Mouse (Mus musculus) heart, postnatal 25 days (tissue): ENCODE measurements around the gene Mthfd2l. TPM values are rescaled to one million over a fixed set of nuclear protein-coding genes. Genes with fewer than 3 reads are reported as not detected.

ENCODE experiments used
- DNase-seq: peaks from one replicate; pipeline ENCODE4 v3.0.0; 2022; ENCODE audit warnings: low spot score
- intact Hi-C: fragments of 180-260 bp; cut with DNase I; formaldehyde crosslinking; loops from one replicate; pipeline ENCODE4 v1.15.1; 2025
- total RNA-seq, 2 experiments: library from RNA; stranded (reverse); gene quantifications; 2 replicates each; pipeline ENCODE4 v1.2.3; 2021

The Mthfd2l gene
- total RNA-seq, 2 experiments from 2014 or later = 10.3 to 12.6 TPM

- DNase-seq = no peak
- intact Hi-C loops = no loop called here
These were observed 106.8 kb downstream of the Mthfd2l start for GRCm38 (mm10) chr5:91037756-91038155.

GRCm38 (mm10) chr5:91038547-91038946, 107.6 kb downstream of the Mthfd2l start:
- intact Hi-C loops = no loop called here
- DNase-seq = no peak

- DNase-seq = no peak
- intact Hi-C loops = no loop called here
These were observed 108.0 kb downstream of the Mthfd2l start for GRCm38 (mm10) chr5:91038963-91039362.

DNA sequence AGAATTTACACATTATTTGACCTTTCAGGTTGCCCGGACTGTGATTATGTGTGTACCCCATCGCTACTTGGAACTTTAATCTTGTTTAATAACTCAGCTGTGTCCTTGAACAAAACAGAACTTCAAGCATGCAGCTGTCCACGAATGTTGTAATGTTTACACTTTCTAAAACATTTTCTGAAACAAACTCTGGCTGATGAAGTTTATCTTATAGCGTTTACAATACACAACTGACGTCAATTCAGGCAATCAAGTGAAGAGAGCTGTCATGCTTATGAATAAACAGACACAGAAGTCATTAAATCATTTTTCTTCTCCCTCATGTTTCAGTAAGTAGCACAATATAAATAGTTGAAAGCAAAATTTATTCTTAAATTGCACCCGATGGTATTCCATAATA, 117.1 kb downstream of the Mthfd2l start:
- no peak for DNase-seq
- intact Hi-C loops = no loop called here

DNA sequence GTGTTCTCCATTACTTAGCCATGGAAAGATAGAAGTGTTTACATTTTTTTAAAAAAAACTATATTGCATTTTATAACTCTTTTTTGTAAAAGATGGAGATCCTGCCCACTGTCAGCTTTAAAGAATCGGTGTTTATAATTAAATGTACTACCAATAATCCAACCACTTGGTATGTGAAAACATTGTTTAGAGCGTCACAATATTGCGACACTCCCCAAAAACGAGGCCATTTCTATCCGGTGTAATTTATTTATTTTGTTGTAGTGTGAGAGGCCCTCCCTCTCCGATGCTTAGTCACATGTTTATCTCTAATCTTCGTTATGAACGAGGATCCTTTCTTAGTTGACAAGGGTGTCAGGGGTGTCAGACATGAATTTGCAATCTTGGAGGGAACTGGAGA, 117.5 kb downstream of the Mthfd2l start:
- intact Hi-C loops = no loop called here
- no peak for DNase-seq

Other genes starting within 250 kb of the Mthfd2l start
- under 1 TPM; 0.17 to 0.18 TPM for gene Cxcl5, start 171.8 kb upstream of the Mthfd2l start, total RNA-seq
- gene Ppbp, start 162.6 kb upstream of the Mthfd2l start, total RNA-seq = 10 to 100 TPM in 1 of 2 experiments, 1 to 10 TPM in 1; 5.2 to 12.8 TPM
- 10 to 100 TPM; 33.7 to 39.4 TPM for gene Pf4, start 158.7 kb upstream of the Mthfd2l start, total RNA-seq
- gene Cxcl3, start 145.0 kb upstream of the Mthfd2l start, total RNA-seq = not detected
- not detected for gene Cxcl15, start 136.6 kb upstream of the Mthfd2l start, total RNA-seq
- under 1 TPM; 0.55 to 0.64 TPM for gene Cxcl1, start 39.9 kb upstream of the Mthfd2l start, total RNA-seq
- gene Cxcl2, start 27.2 kb upstream of the Mthfd2l start, total RNA-seq = not detected
- gene Epgn, start 96.3 kb downstream of the Mthfd2l start, total RNA-seq = under 1 TPM; 0.36 to 0.44 TPM
- under 1 TPM in 1 of 2 experiments, not detected in 1; 0.06 TPM for gene Ereg, start 143.5 kb downstream of the Mthfd2l start, total RNA-seq
- not detected for gene Areg, start 208.5 kb downstream of the Mthfd2l start, total RNA-seq